Mouse (Mus musculus) liver, embryonic 14.5 days (tissue): ENCODE measurements around the gene Gm4491. TPM values are rescaled to one million over a fixed set of nuclear protein-coding genes. Genes with fewer than 3 reads are reported as not detected.

Source experiments
- ATAC-seq: fragments of 200-750 bp; cut with Nextera tagmentation; 2 replicates; pipeline ENCODE4 v1.8.0; 2017; ENCODE audit warnings: moderate number of reproducible peaks, mild to moderate bottlenecking, moderate library complexity; ENCODE audit not compliant: insufficient read depth
- DNase-seq, 3 experiments: peaks; one replicate each; pipeline ENCODE4 v3.0.0-alpha.2; 2012 to 2013; ENCODE audit warnings: low read depth in 3 of 3, low spot score in 3 of 3
- H3K27ac ChIP-seq: fragments of 300-500 bp; sonication (generic); 2 replicates; pipeline ENCODE4 v1.5.1; 2014; ENCODE audit warnings: moderate library complexity, mild to moderate bottlenecking, control low read depth, inconsistent platforms
- H3K27me3 ChIP-seq: fragments of 300-500 bp; sonication (generic); 2 replicates; pipeline ENCODE4 v1.6.1; 2014; ENCODE audit warnings: mild to moderate bottlenecking, low read length, moderate library complexity; ENCODE audit not compliant: control insufficient read depth, insufficient read depth
- H3K36me3 ChIP-seq: fragments of 300-500 bp; sonication (generic); replicated peaks from 2 replicates; pipeline ENCODE4 v1.6.1; 2014; ENCODE audit warnings: low read depth; ENCODE audit not compliant: control insufficient read depth, insufficient read depth
- H3K4me1 ChIP-seq, 2 experiments: fragments of 200-500 bp in 1 of 2; fragments of 300-500 bp in 1 of 2; sonication (generic) in 1 of 2; replicated peaks; 2 replicates each; pipeline ENCODE4 v1.6.1; 2012 to 2014; ENCODE audit warnings: antibody characterized with exemption in 1 of 2, inconsistent platforms in 1 of 2, low read length in 1 of 2; ENCODE audit not compliant: control insufficient read depth in 2 of 2, insufficient read depth in 2 of 2
- H3K4me2 ChIP-seq: fragments of 300-500 bp; sonication (generic); 2 replicates; pipeline ENCODE4 v1.6.1; 2014; ENCODE audit warnings: low read depth, mild to moderate bottlenecking, control low read depth, moderate library complexity
- H3K4me3 ChIP-seq, 2 experiments: fragments of 200-500 bp in 1 of 2; fragments of 300-500 bp in 1 of 2; sonication (generic) in 1 of 2; 2 replicates each; pipeline ENCODE4 v1.5.1; 2012 to 2014; ENCODE audit warnings: low read depth in 2 of 2, low read length in 2 of 2, mild to moderate bottlenecking in 2 of 2, control low read depth in 1 of 2, inconsistent platforms in 1 of 2, moderate library complexity in 1 of 2; ENCODE audit not compliant: insufficient read depth in 1 of 2
- H3K9ac ChIP-seq: fragments of 300-500 bp; sonication (generic); replicated peaks from 2 replicates; pipeline ENCODE4 v1.6.1; 2014; ENCODE audit warnings: mild to moderate bottlenecking, control low read depth, moderate library complexity
- H3K9me3 ChIP-seq: fragments of 300-500 bp; sonication (generic); 2 replicates; pipeline ENCODE4 v1.6.1; 2016; ENCODE audit warnings: low read length, mixed read lengths; ENCODE audit not compliant: control insufficient read depth
- CTCF ChIP-seq: IDR thresholded peaks from 2 replicates; pipeline ENCODE4 v1.5.1; 2016; ENCODE audit warnings: antibody characterized with exemption, low read depth, control low read depth
- EP300 ChIP-seq: IDR thresholded peaks from 2 replicates; pipeline ENCODE4 v1.6.1; 2016; ENCODE audit warnings: antibody characterized with exemption, low read depth
- WGBS: fragments of 180-500 bp; shearing (Covaris S2); extraction: QIAGEN DNeasy Blood & Tissue Kit; methylation state at CpG from one replicate; pipeline ENCODE4 v1.1.7; 2014; ENCODE audit not compliant: insufficient replicate concordance; 5-methylcytosine and 5-hydroxymethylcytosine counted together
- polyA plus RNA-seq, 2 experiments: library from polyadenylated mRNA; depleted of rRNA in 1 of 2; stranded (reverse) in 1 of 2; unstranded in 1 of 2; fragments of >200 nt; fragmentation: Nextera tagmentation in 1 of 2; extraction: Ambion mirVana in 1 of 2; gene quantifications; 2 replicates each; pipeline versions ENCODE4 v1.2.1 to v1.2.3; 2012 to 2014

The Gm4491 gene
- polyA plus RNA-seq, 2 experiments = not detected

- Histone ChIP-seq H3K36me3 (no peaks in the 10 kb centered on the region), H3K27ac (no peak overlapping the region), H3K4me1 (no peaks in the 10 kb centered on the region), H3K9ac (no peak overlapping the region), H3K9me3 (no peaks in the 10 kb centered on the region), H3K4me2 (no peak overlapping the region), H3K27me3 (peaks cover 23% of the 10 kb centered on the region), H3K4me3 (no peak overlapping the region)
- 64% methylated on average over 8 of the region's 8 CpGs for WGBS
- no peak for ATAC-seq
- no peak for DNase-seq
- TF ChIP-seq EP300 (no peak), CTCF (no peak)
Measured at GRCm38 (mm10) chr14:57135265-57135664, 19.6 kb upstream of the Gm4491 start.

- Histone ChIP-seq H3K36me3 (no peaks in the 10 kb centered on the region), H3K27me3 (peaks cover 23% of the 10 kb centered on the region), H3K9me3 (no peaks in the 10 kb centered on the region), H3K4me1 (no peaks in the 10 kb centered on the region), H3K4me2 (no peak within 1 kb of the TSS), H3K27ac (no peak within 1 kb of the TSS), H3K9ac (no peak within 1 kb of the TSS), H3K4me3 (no peak within 1 kb of the TSS)
- no peak for DNase-seq
- 1% methylated on average over 33 of the region's 33 CpGs for WGBS
- TF ChIP-seq EP300 (no peak), CTCF (no peak)
- ATAC-seq = no peak
Measured at GRCm38 (mm10) chr14:57133161-57133661, 17.5 kb upstream of the Gm4491 start, which contains the start of gene Gjb6. TSS of gene Gjb6 (minus strand) at chr14:57133611.

GRCm38 (mm10) chr14:57127383-57127782 is 11.7 kb upstream of the Gm4491 start:
- no peak for ATAC-seq
- Histone ChIP-seq H3K27me3 (peaks cover 4% of the 10 kb centered on the region), H3K27ac (no peak overlapping the region), H3K4me2 (no peak overlapping the region), H3K4me1 (no peaks in the 10 kb centered on the region), H3K4me3 (no peak overlapping the region), H3K9ac (no peak overlapping the region), H3K9me3 (no peaks in the 10 kb centered on the region), H3K36me3 (no peaks in the 10 kb centered on the region)
- TF ChIP-seq CTCF (no peak), EP300 (no peak)
- 50% methylated on average over 4 of the region's 4 CpGs for WGBS
- DNase-seq = no peak

- H3K9ac ChIP-seq = no peak overlapping the region
- no peak overlapping the region for H3K27ac ChIP-seq
- WGBS = 68% methylated on average over 7 of the region's 7 CpGs
- H3K27me3 ChIP-seq = no peaks in the 10 kb centered on the region
- no peaks in the 10 kb centered on the region for H3K9me3 ChIP-seq
- ATAC-seq (no peak), DNase-seq (no peak)
- H3K4me3 ChIP-seq = no peak overlapping the region
- TF ChIP-seq EP300 (no peak), CTCF (no peak)
- H3K4me2 ChIP-seq = no peak overlapping the region
- H3K4me1 ChIP-seq = no peaks in the 10 kb centered on the region
- H3K36me3 ChIP-seq = no peaks in the 10 kb centered on the region
Measured at GRCm38 (mm10) chr14:57122295-57122694, 6.6 kb upstream of the Gm4491 start.

GRCm38 (mm10) chr14:57109194-57109593 is 6.5 kb downstream of the Gm4491 start:
- WGBS = 5% methylated on average over 4 of the region's 4 CpGs
- ATAC-seq (no peak), DNase-seq (no peak)
- H3K4me3 ChIP-seq = no peak overlapping the region
- no peak overlapping the region for H3K4me2 ChIP-seq
- H3K9me3 ChIP-seq = no peaks in the 10 kb centered on the region
- no peak for TF ChIP-seq EP300
- TF ChIP-seq CTCF = peak; percentile 71
- H3K27me3 ChIP-seq = peaks cover 28% of the 10 kb centered on the region
- 0 out of 4 replicates have a peak, but pooled peaks cover 0 to 2% of the 10 kb centered on the region in 2 experiments for H3K4me1 ChIP-seq
- no peaks in the 10 kb centered on the region for H3K36me3 ChIP-seq
- no peak overlapping the region for H3K9ac ChIP-seq
- H3K27ac ChIP-seq = no peak overlapping the region
